Mouse (Mus musculus) Patski (cell line): ENCODE results near the gene Abhd17c. TPM values are rescaled to one million over a fixed set of nuclear protein-coding genes. Genes with fewer than 3 reads are reported as not detected.

Experiments
- ATAC-seq: fragments of 100-300 bp; one replicate; pipeline ENCODE4 v1.8.0; 2021
- CTCF ChIA-PET: fragments of 350-600 bp; sonication (Branson Sonifier 250); formaldehyde crosslinking; loops from one replicate; lab custom pipeline; 2022; ENCODE audit warnings: inconsistent platforms; lab: Charles Lee
- POLR2A ChIA-PET: fragments of 350-600 bp; sonication (Branson Sonifier 250); formaldehyde crosslinking; loops from one replicate; lab custom pipeline; 2022; ENCODE audit warnings: antibody characterized with exemption, inconsistent platforms; lab: Charles Lee
- DNase-seq: peaks from one replicate; pipeline ENCODE4 v3.0.0-alpha.2; 2011; ENCODE audit warnings: low read depth, low spot score
- H3K27me3 ChIP-seq: fragments of 371-371 bp; one replicate; pipeline ENCODE4 v1.5.1; 2021
- CTCF ChIP-seq: fragments of 100-300 bp; IDR thresholded peaks from one replicate; pipeline ENCODE4 v1.5.1; 2021
- in situ Hi-C: fragments of 300-500 bp; cut with MboI; formaldehyde crosslinking; loops from 3 replicates; pipeline ENCODE4 v1.11.1; 2018; ENCODE audit warnings: low pct_unique_long_range_greater_than_20kb, mixed read lengths
- polyA plus RNA-seq: library from polyadenylated mRNA; unstranded; gene quantifications from one replicate; pipeline ENCODE4 v1.2.3, GENCODE M21; 2021

The Abhd17c gene
- polyA plus RNA-seq, 1 experiment from 2014 or later = 77.6 TPM

DNA sequence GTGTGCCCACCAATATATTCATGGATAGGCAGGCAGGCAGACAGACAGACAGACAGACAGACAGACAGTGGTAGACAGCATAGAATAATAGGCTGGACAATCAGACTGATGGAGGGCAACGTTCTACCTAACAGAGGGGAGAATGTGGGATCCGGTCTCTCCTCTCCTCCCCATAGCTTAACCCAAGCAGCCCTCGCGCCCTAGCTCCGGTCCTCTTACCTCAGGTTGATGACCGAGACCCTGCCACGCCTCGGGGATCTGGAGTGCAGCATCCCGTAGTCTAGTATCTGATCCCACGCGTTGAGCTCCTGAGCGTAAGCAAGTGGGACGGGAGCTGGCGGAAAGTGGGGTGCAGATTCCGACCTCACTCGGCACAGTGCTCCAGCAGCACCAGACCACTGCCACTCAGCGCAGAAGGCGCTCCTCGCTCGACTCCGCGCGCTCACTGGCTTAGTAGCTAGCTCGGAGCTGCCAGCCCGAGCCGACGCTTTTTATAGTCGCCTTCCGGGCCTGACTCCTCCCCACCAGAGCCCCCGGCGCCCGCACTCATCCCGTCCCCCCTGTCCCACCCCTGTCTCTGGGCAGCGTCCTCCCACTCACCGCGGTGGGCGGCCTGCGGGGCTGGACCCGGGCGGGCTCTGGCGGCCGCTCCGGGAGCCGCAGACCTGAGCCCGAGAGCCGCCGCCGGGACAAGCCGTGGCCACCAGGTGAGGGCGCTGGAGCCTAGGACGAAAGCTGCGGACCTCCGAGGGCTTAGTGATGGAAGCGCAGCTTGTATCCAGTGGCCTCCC is 65.5 kb downstream of the Abhd17c start, which contains the start of gene Cemip:
Gene Cemip (minus strand): TSS at position 464 of the 791 bp plus-strand sequence.
- ATAC-seq (peak; percentile 82), DNase-seq (no peak)
- ChIA-PET CTCF (interaction anchor here (0.9 to 8.8 kb wide), 17 partner anchors 10 to 336 kb away, joined by 3 to 184 read pairs (median 3); no protein-coding TSS in a partner anchor), POLR2A (interaction anchor here (0.6 to 2.0 kb wide), 6 partner anchors 28 to 246 kb away, joined by 3 to 4 read pairs (median 4); partner anchors contain the start of gene Abhd17c)
- no peaks in the 10 kb centered on the region for H3K27me3 ChIP-seq
- peak; percentile 100 for TF ChIP-seq CTCF
- in situ Hi-C loops = loop anchor here (5.0 to 10.0 kb wide), 3 partner anchors 191 to 349 kb away; no protein-coding TSS in a partner anchor

DNA sequence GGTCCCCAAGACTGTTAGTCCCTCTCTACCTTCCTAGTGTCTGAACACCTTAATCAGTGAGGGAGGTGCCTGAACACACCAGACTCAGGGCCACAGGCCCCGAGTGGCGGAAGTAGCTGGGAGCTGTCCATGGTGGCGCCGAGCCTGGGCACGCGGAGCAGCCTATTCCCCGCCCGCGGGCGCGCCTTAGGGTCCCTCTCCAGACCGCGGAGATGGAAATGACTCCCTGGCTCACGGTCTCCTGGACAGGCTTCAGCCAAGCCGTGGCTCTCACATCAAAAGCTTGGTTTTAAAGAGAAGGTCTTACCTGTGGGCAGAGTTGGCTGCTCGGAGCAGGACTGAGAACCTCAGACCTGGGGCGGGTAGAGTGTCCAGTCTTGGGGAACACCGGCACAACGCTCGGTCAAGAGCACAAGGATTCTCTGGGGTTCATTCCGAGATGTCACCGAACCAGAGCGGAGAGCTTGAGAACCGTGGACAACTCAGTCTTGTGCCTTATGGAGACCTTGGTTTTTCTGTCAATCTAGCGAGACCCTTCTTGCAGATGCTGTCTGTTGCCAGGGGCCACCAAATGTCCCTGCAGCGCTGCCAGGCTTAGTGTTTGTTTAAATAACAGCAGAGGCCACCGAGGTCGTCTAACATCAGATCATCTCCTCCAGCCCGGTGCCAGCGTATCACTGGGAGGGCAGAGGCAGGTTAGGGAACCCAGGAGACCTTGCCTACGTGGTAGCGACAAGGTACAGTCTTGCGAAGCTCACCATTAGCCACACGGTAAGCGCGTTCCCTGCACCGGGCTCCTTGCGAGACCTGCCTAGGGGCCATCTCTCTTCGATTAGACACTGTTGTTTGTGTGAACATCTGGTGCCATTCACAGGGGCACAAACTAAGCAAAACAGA is 66.4 kb downstream of the Abhd17c start:
- no peak for TF ChIP-seq CTCF
- ChIA-PET POLR2A (interaction anchor here (0.5 to 1.5 kb wide), 5 partner anchors 66 to 322 kb away, joined by 3 to 4 read pairs (median 4); partner anchors contain the start of gene Abhd17c), CTCF (interaction anchor here (0.9 to 8.8 kb wide), 7 partner anchors 9 to 272 kb away, joined by 3 to 184 read pairs (median 5); no protein-coding TSS in a partner anchor)
- DNase-seq = no peak
- H3K27me3 ChIP-seq = no peaks in the 10 kb centered on the region
- no peak for ATAC-seq
- in situ Hi-C loops = loop anchor here (5.0 to 10.0 kb wide), 3 partner anchors 192 to 350 kb away; no protein-coding TSS in a partner anchor

DNA sequence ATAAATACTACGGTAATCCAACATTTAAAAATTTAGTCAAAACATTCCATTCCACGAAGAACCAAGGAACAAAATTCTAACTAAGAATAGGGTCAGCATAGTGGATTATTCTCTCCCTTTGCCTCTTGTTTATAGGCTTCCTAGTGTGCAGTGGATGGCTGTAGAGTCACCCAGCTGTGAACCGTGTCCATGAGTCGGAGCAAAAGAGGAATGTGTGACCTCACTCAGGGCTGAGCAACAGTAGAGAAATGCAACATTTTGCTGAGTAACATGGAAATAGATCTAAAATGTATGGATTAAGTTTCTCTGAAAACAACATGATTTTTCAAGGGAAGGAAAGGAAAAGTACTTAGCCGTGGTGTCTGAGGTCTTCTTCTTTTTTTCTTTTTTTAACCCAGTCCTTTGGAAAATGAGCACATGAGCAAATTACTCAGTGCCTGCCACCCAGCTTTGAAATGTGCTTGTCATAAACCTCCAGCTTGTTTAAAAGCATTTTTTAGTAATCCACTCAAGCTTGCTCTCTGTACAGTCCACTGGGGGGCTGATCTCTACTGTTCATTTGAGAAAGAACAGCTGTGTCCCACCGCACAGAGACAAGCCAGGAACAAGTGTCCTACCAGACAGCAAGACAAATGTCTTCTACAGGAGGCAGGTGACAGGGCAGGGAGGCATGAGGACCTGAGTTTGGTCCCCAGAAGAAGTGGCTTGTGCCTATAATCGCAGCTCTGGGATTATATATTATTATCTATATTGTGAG is 74.3 kb downstream of the Abhd17c start:
- in situ Hi-C loops = no loop called here
- POLR2A ChIA-PET = interaction anchor here (0.6 kb wide), 2 partner anchors 67 to 177 kb away, joined by 3 to 4 read pairs; no protein-coding TSS in a partner anchor
- ATAC-seq = peak; percentile 99
- no peaks in the 10 kb centered on the region for H3K27me3 ChIP-seq
- peak; percentile 25 for TF ChIP-seq CTCF
- peak; percentile 68 for DNase-seq
- CTCF ChIA-PET = interaction anchor here (1.2 to 3.8 kb wide), 3 partner anchors 10 to 195 kb away, joined by 3 to 26 read pairs (median 11); partner anchors contain the start of gene Cemip

DNA sequence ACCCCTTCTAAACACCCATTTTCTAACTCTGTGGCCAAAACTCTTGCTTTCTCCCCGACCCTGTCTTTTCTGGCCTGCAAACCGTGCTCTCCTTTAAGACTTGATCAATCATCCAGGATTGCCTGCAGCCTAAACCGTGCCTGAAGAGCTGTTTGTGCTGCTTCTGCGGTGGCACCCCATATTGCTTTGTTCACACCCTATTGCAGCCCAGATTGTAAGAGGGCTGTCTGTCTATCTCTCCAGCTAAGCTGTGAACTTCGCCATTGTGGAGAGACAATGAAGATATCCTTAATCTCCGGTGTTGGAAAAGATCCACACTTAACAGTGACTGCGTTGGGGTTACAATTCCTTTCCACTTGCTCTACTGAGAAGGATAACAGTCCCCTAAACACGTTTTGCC is 77.4 kb downstream of the Abhd17c start:
- in situ Hi-C loops = no loop called here
- POLR2A ChIA-PET = no interaction called here

DNA sequence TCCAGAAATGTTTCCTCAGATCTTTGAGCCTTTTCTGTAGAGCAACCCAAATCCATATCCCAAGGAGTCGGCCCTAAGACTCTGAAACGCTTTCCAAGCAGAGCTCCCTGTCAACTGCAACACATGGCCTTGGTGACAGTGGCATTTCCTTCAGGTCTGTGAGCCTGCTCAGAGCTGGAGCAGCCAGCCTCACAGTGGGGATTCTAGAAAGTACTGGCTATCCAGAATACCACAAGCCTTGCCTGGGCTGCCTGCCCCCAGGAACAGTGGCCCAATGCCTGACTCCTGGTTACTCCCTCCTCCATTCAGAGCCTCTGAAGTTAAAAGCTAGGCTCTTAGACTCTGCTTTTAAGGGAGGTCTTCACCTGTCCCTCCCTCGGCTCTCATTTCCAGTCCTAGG is 77.8 kb downstream of the Abhd17c start:
- ATAC-seq (no peak), DNase-seq (no peak)
- H3K27me3 ChIP-seq = no peaks in the 10 kb centered on the region
- TF ChIP-seq CTCF = no peak
- ChIA-PET POLR2A (no interaction called here), CTCF (interaction anchor here (0.7 to 1.5 kb wide), 4 partner anchors 11 to 23 kb away, joined by 3 read pairs; no protein-coding TSS in a partner anchor)
- in situ Hi-C loops = no loop called here

More for the DNA sequence above, 77.4 kb downstream of the Abhd17c start:
- CTCF ChIA-PET = interaction anchor here (0.7 to 1.5 kb wide), 2 partner anchors 17 to 23 kb away, joined by 3 read pairs; no protein-coding TSS in a partner anchor
- DNase-seq (no peak), ATAC-seq (no peak)
- H3K27me3 ChIP-seq = no peaks in the 10 kb centered on the region
- no peak for TF ChIP-seq CTCF

DNA sequence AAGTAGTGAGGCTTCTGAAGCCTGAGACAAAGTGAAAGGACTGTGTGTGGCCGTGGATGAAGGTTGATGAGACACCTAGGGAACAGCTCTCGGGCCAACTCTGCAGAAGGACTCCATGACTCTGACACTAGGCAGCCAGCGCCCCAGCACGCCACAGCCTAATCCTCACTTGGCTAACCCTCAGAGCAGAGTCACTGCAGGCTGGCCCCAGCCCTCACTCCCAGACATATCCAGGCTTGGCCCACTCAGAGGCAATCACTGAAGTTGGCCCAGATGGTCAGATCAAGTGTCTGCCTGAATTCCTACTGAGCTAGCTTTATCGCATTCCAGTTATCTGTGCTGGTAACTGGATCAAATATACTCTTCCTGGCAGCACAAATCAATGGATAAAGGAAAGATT is 82.8 kb downstream of the Abhd17c start:
- TF ChIP-seq CTCF = no peak
- DNase-seq (no peak), ATAC-seq (no peak)
- CTCF ChIA-PET = interaction anchor here (0.9 to 1.0 kb wide), 2 partner anchors 10 to 289 kb away, joined by 3 read pairs; no protein-coding TSS in a partner anchor
- POLR2A ChIA-PET = no interaction called here
- H3K27me3 ChIP-seq = no peaks in the 10 kb centered on the region
- in situ Hi-C loops = no loop called here

DNA sequence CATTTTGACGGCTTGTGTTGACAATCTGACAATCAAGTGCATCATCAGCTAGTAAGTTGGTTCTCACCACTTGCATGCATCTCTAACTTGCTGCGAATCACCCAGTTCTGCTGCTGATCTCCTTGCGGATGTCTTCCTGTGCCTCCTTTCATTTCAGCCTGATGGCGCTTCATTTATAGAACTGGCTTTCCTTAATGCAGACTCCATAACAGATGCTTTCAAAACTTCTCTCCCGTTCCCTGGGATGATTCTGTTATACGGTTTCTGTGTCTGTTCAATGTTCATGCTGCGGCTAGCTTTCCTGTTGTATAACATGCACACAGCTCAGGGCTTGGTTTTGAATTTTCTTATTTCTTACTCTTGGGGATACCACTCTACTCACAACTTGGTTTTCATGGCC is 91.9 kb downstream of the Abhd17c start:
- POLR2A ChIA-PET = interaction anchor here (1.2 kb wide), 1 partner anchor 12 kb away, joined by 4 read pairs; no protein-coding TSS in a partner anchor
- H3K27me3 ChIP-seq = no peaks in the 10 kb centered on the region
- in situ Hi-C loops = no loop called here
- no peak for TF ChIP-seq CTCF
- DNase-seq (no peak), ATAC-seq (no peak)
- CTCF ChIA-PET = interaction anchor here (1.0 to 1.6 kb wide), 2 partner anchors 20 to 127 kb away, joined by 3 to 4 read pairs; no protein-coding TSS in a partner anchor

Other genes starting within 250 kb of the Abhd17c start
- gene Cemip, start 65.4 kb downstream of the Abhd17c start, polyA plus RNA-seq = 52.6 TPM